Mouse (Mus musculus) colon, adult 2 months (tissue): ENCODE measurements around the gene Phf14. TPM values are rescaled to one million over a fixed set of nuclear protein-coding genes. Genes with fewer than 3 reads are reported as not detected.

Experiments used
- polyA plus RNA-seq: library from polyadenylated mRNA; depleted of rRNA; stranded (reverse); fragments of >200 nt; gene quantifications from 2 replicates; pipeline ENCODE4 v1.2.3, GENCODE M21; 2012; rRNA removed

Gene Phf14
- polyA plus RNA-seq: 3.5 and 3.9 TPM in 2 replicates

DNA sequence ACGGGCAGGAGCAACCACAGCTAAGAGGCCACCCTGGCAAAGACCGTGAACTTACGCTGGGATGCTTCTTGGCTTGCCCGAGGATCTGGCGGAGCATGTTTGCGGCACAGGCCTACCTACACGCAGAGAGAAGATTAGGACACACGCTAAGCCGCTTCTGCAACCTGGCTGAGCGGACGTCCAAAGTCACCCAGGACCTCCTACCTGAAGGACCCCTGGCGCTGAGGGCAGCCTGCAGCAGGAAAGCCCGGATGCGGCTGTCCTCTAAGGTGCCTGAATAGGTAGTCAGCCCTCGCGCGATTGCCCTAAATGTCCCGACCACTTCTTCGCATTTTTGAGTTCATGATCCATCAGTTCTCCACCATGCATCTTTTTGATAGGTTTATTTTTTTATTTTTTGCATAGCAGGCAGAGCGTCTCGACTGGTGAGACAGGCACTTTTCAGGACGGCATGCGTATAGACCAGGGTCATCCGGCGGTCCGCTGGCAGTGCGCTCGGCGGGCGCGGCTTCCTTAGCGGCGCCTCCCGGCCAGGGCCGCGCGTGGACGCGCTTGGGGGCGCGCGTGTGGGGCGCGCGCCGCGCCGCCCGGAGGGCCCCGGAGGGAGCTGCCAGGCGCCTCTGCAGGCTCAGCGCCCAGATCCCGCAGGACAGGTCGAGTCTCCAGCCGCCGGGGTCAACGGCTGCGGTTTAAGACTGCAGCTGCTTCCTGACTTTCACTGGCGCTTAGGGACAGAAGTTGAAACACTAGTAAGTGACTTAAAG lies at the start of gene Phf14, which contains the start of gene Ndufa4:
Phf14 (plus strand) TSS at position 541 of the 764 bp plus-strand sequence.
Ndufa4 (minus strand) TSS at position 229 of the 764 bp plus-strand sequence.

Other genes with a start within 250 kb of the Phf14 start
- gene Ndufa4, start 312 bp upstream of the Phf14 start, polyA plus RNA-seq: 286 and 290 TPM in 2 replicates